Mouse (Mus musculus) cerebellum, adult 11-12 months (tissue): ENCODE measurements around the gene Ralgapa2.

Experiments used
- DNase-seq: peaks from one replicate; pipeline ENCODE4 v3.0.0; 2022

Ralgapa2 gene

GRCm38 (mm10) chr2:146218161-146218691 lies 293.9 kb downstream of the Ralgapa2 start:
- no peak for DNase-seq

GRCm38 (mm10) chr2:146217227-146217980 lies 294.7 kb downstream of the Ralgapa2 start:
- no peak for DNase-seq

- no peak for DNase-seq
These were observed 295.8 kb downstream of the Ralgapa2 start for GRCm38 (mm10) chr2:146216111-146217064.

GRCm38 (mm10) chr2:146214715-146215114 lies 297.4 kb downstream of the Ralgapa2 start:
- DNase-seq: peak; percentile 21

- DNase-seq: no peak
These were observed 301.2 kb downstream of the Ralgapa2 start for GRCm38 (mm10) chr2:146210968-146211367.

- no peak for DNase-seq
These were observed 314.2 kb downstream of the Ralgapa2 start for GRCm38 (mm10) chr2:146197947-146198346.

- DNase-seq: no peak
These were observed 316.0 kb downstream of the Ralgapa2 start for GRCm38 (mm10) chr2:146196126-146196525.
